Mouse (Mus musculus): ENCODE results near the gene Galnt16. TPM values are rescaled to one million over a fixed set of nuclear protein-coding genes. Genes with fewer than 3 reads are reported as not detected.

The Galnt16 gene
- polyA plus RNA-seq, 1 experiment from 2014 or later: 6.1 TPM

DNA sequence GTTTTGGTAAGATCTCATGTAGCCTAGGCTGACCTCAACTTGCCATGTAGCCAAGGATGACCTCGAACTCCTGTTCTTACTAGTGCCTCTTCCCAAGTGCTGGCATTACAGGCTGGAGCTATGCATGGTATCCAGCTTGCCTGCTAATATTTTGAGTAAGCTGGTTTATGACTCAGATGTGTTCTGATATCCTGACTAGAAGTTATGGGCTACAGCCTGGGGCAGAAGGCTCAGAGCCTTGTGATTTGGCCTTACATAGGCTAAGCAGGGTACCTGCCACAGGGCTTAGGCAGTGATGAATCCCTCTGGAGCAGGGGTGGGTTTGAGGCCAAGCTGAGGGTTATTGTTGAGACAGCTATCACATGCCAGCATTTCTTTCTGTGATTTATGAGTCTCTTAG, 90.5 kb downstream of the Galnt16 start:
- no peaks in the 10 kb centered on the region for H3K4me1 ChIP-seq
- no peak overlapping the region for H3K4me3 ChIP-seq
- 91% methylated on average over 1 of the region's 1 CpGs for WGBS
- no peak overlapping the region for H3K27ac ChIP-seq
- no peaks in the 10 kb centered on the region for H3K27me3 ChIP-seq (ENCODE audit: low read depth, poor library complexity, severe bottlenecking)
- no peaks in the 10 kb centered on the region for H3K9me3 ChIP-seq (replicated peaks)
- no peaks in the 10 kb centered on the region for H3K36me3 ChIP-seq
- DNase-seq (ENCODE audit: low spot score): no peak

DNA sequence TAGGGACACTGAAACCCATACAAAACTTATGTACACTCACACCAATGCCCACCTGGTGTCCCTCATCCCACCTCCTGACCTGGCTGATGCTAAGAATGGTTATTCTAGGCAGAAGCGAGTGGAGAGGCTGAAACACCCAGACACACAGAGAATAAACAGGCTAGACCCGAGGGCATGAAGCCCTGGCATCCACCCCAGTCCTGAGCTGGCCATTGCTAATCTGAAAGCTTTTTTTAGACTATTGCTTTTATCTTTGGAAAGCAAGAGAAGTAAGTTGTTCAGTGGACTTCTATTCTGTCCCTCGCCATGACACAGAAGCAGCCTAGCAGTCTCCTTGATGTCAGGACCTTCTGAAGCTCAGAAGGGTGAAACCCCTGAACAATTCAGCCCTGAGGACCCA, 91.9 kb downstream of the Galnt16 start:
- H3K36me3 ChIP-seq: no peaks in the 10 kb centered on the region
- no peaks in the 10 kb centered on the region for H3K4me1 ChIP-seq
- H3K27ac ChIP-seq: no peak overlapping the region
- no peaks in the 10 kb centered on the region for H3K9me3 ChIP-seq (replicated peaks)
- H3K27me3 ChIP-seq (ENCODE audit: low read depth, poor library complexity, severe bottlenecking): no peaks in the 10 kb centered on the region
- WGBS: 87% methylated on average over 3 of the region's 3 CpGs
- H3K4me3 ChIP-seq: no peak overlapping the region
- no peak for DNase-seq (ENCODE audit: low spot score)

DNA sequence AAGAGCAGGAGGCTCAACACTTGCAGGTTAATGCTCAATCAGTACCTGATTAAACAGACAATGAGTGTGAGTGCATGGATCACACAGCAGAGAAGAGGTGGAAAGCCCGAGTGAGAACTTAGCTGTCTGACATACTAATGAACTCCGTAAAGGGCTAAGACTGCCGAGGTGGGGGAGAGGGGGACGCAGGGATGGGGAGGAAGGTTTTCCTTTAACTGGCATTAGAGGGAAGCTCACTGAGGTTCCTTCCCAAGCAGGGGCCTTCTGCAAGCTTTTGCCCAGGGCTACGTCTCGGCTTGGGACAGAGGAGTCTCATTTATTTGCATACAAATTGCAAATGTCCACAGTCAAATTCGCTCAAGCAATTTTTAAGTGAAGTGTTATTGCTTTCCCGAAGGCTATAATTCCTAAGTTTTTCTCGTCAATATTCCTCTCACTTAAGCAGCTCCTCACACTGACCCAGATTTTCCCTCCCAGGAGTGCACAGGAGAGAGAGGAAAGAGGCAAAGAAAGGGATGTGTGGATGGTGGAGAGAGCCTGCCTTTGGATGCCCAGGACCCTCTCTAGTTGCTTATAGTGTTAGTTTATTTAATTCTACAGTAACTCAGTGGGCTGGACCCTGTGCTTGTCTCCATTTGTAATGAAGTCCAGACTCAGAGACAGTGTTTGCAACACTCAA, 94.2 kb downstream of the Galnt16 start:
- no peaks in the 10 kb centered on the region for H3K27me3 ChIP-seq (ENCODE audit: low read depth, poor library complexity, severe bottlenecking)
- DNase-seq (ENCODE audit: low spot score): no peak
- WGBS: 66% methylated on average over 9 of the region's 9 CpGs
- H3K27ac ChIP-seq: no peak overlapping the region
- H3K36me3 ChIP-seq: no peaks in the 10 kb centered on the region
- no peaks in the 10 kb centered on the region for H3K9me3 ChIP-seq (replicated peaks)
- H3K4me3 ChIP-seq: no peak overlapping the region
- H3K4me1 ChIP-seq: peaks cover 6% of the 10 kb centered on the region; the same call in 1 of the 2 replicates

DNA sequence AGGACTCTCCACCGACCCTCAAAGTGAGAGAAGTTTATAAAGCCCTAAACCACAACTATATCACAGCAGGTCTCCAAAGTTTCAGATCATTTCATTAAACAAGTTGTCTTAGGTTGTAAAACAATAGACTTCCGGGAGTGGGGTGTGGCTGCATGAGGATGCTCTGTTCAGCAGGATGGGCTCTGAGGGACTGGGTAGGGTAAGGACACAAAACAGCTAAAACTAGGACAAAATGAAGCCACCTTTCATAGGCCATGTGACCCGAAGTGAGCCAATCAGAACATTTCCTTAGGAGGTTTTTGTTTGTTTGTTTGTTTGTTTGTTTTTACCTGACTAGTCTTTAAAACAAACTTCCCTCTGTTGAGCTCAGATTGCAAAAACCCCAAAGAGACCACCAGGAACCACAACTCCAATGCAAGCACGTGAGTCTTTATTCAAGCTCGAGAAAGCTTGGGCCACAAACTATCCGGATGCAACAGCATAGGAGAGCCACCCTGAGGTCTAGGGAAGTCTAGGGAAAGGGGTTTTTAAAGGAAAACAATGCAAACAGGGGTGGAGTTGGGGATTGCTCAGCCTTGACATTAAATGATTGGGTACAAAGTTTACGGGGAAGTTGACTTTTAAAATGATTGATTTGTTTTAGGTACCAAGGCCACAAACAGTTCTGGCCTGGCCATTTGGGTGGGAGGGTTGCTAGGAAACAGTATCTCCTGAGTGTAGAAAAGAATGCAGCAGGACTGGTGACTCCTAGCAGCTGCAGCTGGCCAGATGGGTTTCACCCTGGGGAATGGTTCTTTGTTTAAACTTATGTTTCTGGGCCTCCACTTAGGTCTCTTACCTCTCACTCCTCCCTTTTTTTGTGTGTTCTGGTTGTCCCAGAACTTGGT, 97.5 kb downstream of the Galnt16 start:
- H3K9me3 ChIP-seq (replicated peaks): no peaks in the 10 kb centered on the region
- H3K4me3 ChIP-seq: no peak overlapping the region
- peaks cover 6% of the 10 kb centered on the region; the same call in 1 of the 2 replicates for H3K4me1 ChIP-seq
- H3K27me3 ChIP-seq (ENCODE audit: low read depth, poor library complexity, severe bottlenecking): no peaks in the 10 kb centered on the region
- no peak for DNase-seq (ENCODE audit: low spot score)
- H3K36me3 ChIP-seq: no peaks in the 10 kb centered on the region
- H3K27ac ChIP-seq: peak overlapping the region; percentile 14; the same call in 1 of the 2 replicates
- 55% methylated on average over 7 of the region's 7 CpGs for WGBS

DNA sequence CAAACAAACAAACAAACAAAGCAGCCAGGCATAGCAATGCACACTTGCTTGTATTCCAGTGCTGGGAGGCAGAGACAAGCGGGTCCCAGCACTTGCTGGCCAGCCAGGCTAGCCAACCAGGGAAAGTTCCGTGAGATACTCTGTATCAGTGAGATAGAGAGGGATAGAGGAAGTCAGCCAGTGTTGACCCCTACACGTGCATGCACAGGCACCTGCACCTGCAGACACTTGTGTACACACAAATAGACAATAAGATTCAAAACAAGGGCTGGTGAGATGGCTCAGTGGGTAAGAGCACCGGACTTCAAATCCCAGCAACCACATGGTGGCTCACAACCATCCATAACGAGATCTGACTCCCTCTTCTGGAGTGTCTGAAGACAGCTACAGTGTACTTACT, 102.4 kb downstream of the Galnt16 start:
- no peaks in the 10 kb centered on the region for H3K27me3 ChIP-seq (ENCODE audit: low read depth, poor library complexity, severe bottlenecking)
- no peak overlapping the region for H3K27ac ChIP-seq
- H3K4me3 ChIP-seq: no peak overlapping the region
- H3K36me3 ChIP-seq: no peaks in the 10 kb centered on the region
- DNase-seq (ENCODE audit: low spot score): no peak
- 77% methylated on average over 5 of the region's 5 CpGs for WGBS
- no peaks in the 10 kb centered on the region for H3K9me3 ChIP-seq (replicated peaks)
- peaks cover 6% of the 10 kb centered on the region; the same call in 1 of the 2 replicates for H3K4me1 ChIP-seq

DNA sequence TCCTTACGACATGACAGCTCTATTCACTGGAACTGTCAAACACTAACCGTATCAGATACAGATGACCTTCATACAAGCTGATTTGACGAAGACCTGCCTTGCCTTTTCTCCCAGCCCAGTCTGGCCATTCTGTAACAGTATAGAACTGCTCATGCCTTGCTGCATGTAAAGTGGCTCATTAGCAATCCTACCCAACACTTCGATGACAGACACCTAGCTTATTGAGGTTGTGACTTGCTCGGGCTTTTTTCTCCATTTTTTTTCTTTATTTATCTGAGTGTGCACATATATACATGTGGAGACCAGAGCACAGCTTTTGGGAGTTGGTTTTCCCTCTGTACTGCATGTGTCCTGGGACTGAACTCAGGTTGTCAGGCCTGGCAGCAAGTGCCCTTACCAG, 113.7 kb downstream of the Galnt16 start:
- Histone ChIP-seq H3K27ac (no peak overlapping the region), H3K4me3 (no peak overlapping the region), H3K9me3 (replicated peaks) (no peaks in the 10 kb centered on the region), H3K36me3 (peaks cover 60% of the 10 kb centered on the region), H3K4me1 (0 out of 2 replicates have a peak, but pooled peaks cover 3% of the 10 kb centered on the region), H3K27me3 (ENCODE audit: low read depth, poor library complexity, severe bottlenecking) (no peaks in the 10 kb centered on the region)
- 86% methylated on average over 5 of the region's 5 CpGs for WGBS
- DNase-seq (ENCODE audit: low spot score): no peak

DNA sequence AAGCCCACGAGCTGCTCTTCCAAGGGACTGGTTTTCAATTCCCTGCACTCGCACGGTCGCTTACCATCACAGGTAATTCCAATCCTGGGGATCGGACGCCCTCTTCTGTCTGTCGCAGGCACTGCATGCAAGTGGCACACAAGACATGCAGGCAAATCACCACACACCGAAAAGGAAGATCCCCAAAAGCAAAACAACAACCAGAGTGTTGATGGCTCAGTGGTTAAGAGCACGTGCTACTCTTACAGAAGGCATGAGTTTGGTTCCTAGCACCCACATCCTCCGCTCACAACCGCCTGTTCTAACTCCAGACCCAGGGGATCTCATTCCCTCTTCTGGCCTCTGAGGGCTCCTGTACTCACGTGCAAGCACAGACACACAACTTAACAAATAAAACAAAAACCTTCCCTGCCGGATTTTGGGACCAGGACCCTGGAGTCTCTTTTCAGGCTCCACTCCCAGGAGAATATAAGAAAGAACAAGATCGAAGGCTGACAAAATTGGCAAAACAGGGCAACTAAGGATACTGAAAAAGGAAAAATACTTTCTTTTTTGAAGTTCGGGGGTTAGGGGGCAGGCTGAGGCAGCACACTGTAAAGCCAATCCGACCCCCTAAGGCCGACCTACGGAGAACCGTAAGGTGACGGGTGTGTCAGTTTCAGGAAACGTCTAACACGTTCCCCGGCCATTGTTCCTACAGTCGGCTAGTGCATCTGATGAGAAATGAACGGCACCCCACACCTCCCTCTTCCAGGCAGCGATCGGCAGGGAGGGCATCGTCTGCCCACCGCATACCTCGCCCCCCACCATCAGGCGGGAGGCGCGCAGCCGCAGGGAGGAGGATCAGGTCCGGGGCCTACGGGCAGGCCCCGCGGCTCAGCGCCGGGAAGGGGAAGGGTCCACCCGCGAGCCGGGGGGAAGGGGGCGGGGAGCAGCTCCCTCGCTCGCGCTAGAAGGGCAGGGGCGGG, 124.9 kb downstream of the Galnt16 start:
- WGBS: 3% methylated on average over 48 of the region's 48 CpGs
- no peaks in the 10 kb centered on the region for H3K9me3 ChIP-seq (replicated peaks)

DNA sequence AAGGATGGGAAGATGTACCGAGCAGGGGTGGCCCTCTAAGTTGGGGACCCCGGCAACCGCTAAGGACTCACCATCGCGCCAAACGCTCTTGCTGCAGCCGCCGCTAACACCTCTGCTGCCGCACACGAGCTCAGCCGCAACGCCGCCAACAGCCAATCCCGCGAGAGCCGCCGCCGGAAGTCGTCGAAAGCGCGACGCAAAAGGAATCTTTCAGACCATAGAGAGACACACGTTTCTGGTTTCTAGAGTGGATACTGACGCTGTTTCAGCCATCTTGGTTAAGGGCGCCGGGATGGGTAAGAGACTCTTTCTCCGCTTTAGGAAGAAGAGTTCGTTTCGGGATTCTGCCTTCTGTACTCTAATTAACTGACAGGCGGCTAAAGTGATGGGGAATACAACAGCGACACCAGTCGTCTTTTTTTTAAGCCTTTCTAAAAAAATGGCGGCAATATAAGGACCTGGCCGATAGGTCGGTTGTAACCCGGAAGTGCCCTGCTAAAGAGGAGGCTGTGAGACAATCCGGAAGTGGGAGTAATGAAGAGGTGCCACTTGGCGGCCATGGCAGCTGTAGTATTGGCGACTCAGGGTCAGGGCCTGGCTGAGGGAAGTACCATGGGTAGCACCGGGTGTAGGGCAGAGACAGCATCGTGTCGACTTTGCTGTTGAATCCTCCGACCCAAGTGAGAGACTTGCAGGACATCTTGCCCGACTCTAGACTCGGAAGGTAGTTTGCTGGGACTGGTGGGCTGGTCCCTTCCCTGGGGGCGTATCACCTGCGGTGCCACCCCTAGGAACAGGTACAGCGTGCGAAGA, 125.8 kb downstream of the Galnt16 start, which contains the start of the genes Slc39a9 and Erh:
Gene Slc39a9, plus strand, starts transcription at position 191 of the 813 bp plus-strand sequence.
Gene Erh, minus strand, starts transcription at position 649 of the 813 bp plus-strand sequence.
- peak within 1 kb of the TSS; percentile 99 for H3K4me3 ChIP-seq
- H3K27ac ChIP-seq: peak within 1 kb of the TSS; percentile 98
- peak; percentile 93 for DNase-seq (ENCODE audit: low spot score)
- peaks cover 28% of the 10 kb centered on the region for H3K4me1 ChIP-seq
- WGBS: under 1% methylated on average over 50 of the region's 50 CpGs
- H3K9me3 ChIP-seq (replicated peaks): no peaks in the 10 kb centered on the region
- H3K36me3 ChIP-seq: peaks cover 43% of the 10 kb centered on the region
- no peaks in the 10 kb centered on the region for H3K27me3 ChIP-seq (ENCODE audit: low read depth, poor library complexity, severe bottlenecking)

More for the DNA sequence above, 124.9 kb downstream of the Galnt16 start:
- H3K27ac ChIP-seq: peak overlapping the region; percentile 98
- peaks cover 45% of the 10 kb centered on the region for H3K36me3 ChIP-seq
- peak overlapping the region; percentile 99 for H3K4me3 ChIP-seq
- DNase-seq (ENCODE audit: low spot score): peak; percentile 81
- H3K4me1 ChIP-seq: peaks cover 28% of the 10 kb centered on the region
- no peaks in the 10 kb centered on the region for H3K27me3 ChIP-seq (ENCODE audit: low read depth, poor library complexity, severe bottlenecking)

DNA sequence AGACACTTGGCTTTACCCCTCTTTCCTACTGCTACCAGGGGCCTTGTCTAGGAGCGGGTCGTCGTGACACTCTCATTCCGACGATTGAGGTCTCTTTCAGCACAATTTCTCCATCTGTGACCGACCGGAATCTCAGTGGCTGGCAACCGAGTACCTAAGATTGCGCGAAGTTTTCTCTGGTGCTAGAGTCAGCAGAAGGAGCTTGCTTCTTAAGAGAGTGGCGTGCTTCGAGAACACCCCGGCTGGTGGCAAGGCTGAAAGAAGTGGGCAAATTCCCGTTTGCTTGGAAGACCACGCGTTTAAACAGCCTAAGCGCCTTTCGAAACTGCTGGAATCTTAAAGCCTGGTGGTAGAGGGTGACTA, 126.4 kb downstream of the Galnt16 start:
- H3K27ac ChIP-seq: peak overlapping the region; percentile 98
- WGBS: 12% methylated on average over 18 of the region's 18 CpGs

DNA sequence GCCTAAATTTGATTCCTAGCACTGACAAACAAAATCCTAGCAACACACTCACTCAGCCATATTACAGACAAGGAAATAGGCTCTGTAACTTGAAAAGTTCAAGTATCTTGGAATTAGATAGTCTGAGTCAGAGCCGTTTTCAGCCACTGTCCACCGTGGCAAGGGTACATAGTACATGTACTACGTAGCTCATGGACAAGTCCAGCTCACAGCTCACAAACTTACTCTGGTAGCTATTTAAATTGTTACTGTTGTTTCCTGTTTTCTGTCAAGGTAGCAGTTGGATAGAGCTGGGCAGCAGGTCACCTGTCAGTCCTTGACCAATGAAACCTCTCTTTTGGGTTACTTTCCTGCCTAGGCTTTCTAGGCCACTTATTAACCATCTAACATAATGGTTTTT, 128.3 kb downstream of the Galnt16 start:
- 94% methylated on average over 3 of the region's 3 CpGs for WGBS
- H3K4me3 ChIP-seq: no peak overlapping the region
- no peak for DNase-seq (ENCODE audit: low spot score)
- no peaks in the 10 kb centered on the region for H3K27me3 ChIP-seq (ENCODE audit: low read depth, poor library complexity, severe bottlenecking)
- H3K9me3 ChIP-seq (replicated peaks): no peaks in the 10 kb centered on the region
- H3K27ac ChIP-seq: no peak overlapping the region
- H3K36me3 ChIP-seq: peaks cover 28% of the 10 kb centered on the region
- peaks cover 28% of the 10 kb centered on the region for H3K4me1 ChIP-seq

More for the DNA sequence above, 126.4 kb downstream of the Galnt16 start:
- peak overlapping the region; percentile 99 for H3K4me3 ChIP-seq
- DNase-seq (ENCODE audit: low spot score): no peak
- H3K36me3 ChIP-seq: peaks cover 41% of the 10 kb centered on the region
- no peaks in the 10 kb centered on the region for H3K9me3 ChIP-seq (replicated peaks)
- H3K4me1 ChIP-seq: peaks cover 28% of the 10 kb centered on the region
- no peaks in the 10 kb centered on the region for H3K27me3 ChIP-seq (ENCODE audit: low read depth, poor library complexity, severe bottlenecking)

DNA sequence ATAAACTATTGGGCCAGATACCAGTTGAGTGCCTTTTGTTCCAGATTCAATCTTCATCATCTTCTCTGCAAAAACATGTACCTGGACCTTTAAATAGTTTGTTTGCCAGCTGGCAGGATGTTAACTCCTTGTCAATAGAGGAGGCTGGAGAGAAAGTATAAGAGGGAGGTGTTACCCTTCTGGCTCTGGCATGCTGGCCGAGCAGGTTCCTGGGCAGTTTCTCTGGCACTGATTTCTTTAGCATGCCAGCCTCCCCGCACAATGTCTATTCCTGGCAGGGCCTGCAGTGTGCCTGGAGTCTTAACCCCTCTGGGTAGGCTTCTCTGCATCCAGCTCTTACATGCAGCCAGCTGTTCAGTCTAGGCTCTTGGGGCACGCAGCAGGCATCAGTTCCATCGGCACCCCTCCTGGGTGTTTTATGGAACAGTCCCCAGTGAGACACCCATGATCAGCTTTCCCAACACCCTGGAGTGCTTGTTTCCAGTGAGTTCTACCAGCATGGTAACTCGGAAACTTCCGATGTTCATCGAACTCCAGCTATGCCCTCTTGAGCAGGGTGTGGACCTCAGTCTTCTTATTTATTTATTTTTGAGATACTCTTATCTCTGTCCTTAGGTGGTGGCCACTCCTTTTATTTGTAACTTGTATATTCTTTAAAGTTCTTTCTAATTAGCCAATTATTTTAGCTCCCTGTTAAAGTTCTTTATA, 136.0 kb downstream of the Galnt16 start:
- Histone ChIP-seq H3K27ac (no peak overlapping the region), H3K4me3 (no peak overlapping the region), H3K27me3 (ENCODE audit: low read depth, poor library complexity, severe bottlenecking) (no peaks in the 10 kb centered on the region), H3K4me1 (no peaks in the 10 kb centered on the region), H3K9me3 (replicated peaks) (no peaks in the 10 kb centered on the region), H3K36me3 (peaks cover 9% of the 10 kb centered on the region)
- DNase-seq (ENCODE audit: low spot score): no peak
- 95% methylated on average over 7 of the region's 7 CpGs for WGBS
